Mouse (Mus musculus): ENCODE results near the gene Tmem182. TPM values are rescaled to one million over a fixed set of nuclear protein-coding genes. Genes with fewer than 3 reads are reported as not detected.

Gene Tmem182
- polyA plus RNA-seq, 1 experiment from 2014 or later, result 0.16 TPM

- Histone ChIP-seq H3K36me3 (ENCODE audit: control insufficient read depth, insufficient read depth) (no peaks in the 10 kb centered on the region), H3K27me3 (replicated peaks; ENCODE audit: control insufficient read depth, insufficient read depth, low read length) (no peaks in the 10 kb centered on the region), H3K9ac (ENCODE audit: low read depth, low read length) (no peak overlapping the region), H3K9me3 (ENCODE audit: control insufficient read depth) (no peaks in the 10 kb centered on the region), H3K4me2 (replicated peaks; ENCODE audit: low read depth) (no peak overlapping the region), H3K4me1 (replicated peaks; ENCODE audit: control insufficient read depth, insufficient read depth, low read length) (no peaks in the 10 kb centered on the region), H3K27ac (ENCODE audit: low read depth, low read length) (no peak overlapping the region), H3K4me3 (ENCODE audit: low read depth, low read length) (no peak overlapping the region)
- no peak for ATAC-seq
- TF ChIP-seq CTCF (IDR thresholded peaks at IDR 0.05; ENCODE audit: low read depth), result peak; percentile 95
Observed at GRCm38 (mm10) chr1:40844616-40845015, 39.2 kb downstream of the Tmem182 start.

GRCm38 (mm10) chr1:40847196-40847938 is 42.0 kb downstream of the Tmem182 start:
- H3K4me2 ChIP-seq (replicated peaks; ENCODE audit: low read depth), result no peak overlapping the region
- H3K9ac ChIP-seq (ENCODE audit: low read depth, low read length), result no peak overlapping the region
- H3K27ac ChIP-seq (ENCODE audit: low read depth, low read length), result no peak overlapping the region
- TF ChIP-seq CTCF (IDR thresholded peaks at IDR 0.05; ENCODE audit: low read depth), result no peak
- 53% methylated on average over 2 of the region's 2 CpGs for WGBS
- H3K27me3 ChIP-seq (replicated peaks; ENCODE audit: control insufficient read depth, insufficient read depth, low read length), result no peaks in the 10 kb centered on the region
- H3K36me3 ChIP-seq (ENCODE audit: control insufficient read depth, insufficient read depth), result no peaks in the 10 kb centered on the region
- H3K4me1 ChIP-seq (replicated peaks; ENCODE audit: control insufficient read depth, insufficient read depth, low read length), result no peaks in the 10 kb centered on the region
- no peak for ATAC-seq
- H3K9me3 ChIP-seq (ENCODE audit: control insufficient read depth), result no peaks in the 10 kb centered on the region
- H3K4me3 ChIP-seq (ENCODE audit: low read depth, low read length), result no peak overlapping the region

GRCm38 (mm10) chr1:40851286-40851685 is 45.9 kb downstream of the Tmem182 start:
- no peaks in the 10 kb centered on the region for H3K4me1 ChIP-seq (replicated peaks; ENCODE audit: control insufficient read depth, insufficient read depth, low read length)
- no peak for ATAC-seq
- H3K36me3 ChIP-seq (ENCODE audit: control insufficient read depth, insufficient read depth), result no peaks in the 10 kb centered on the region
- H3K9ac ChIP-seq (ENCODE audit: low read depth, low read length), result no peak overlapping the region
- no peak overlapping the region for H3K27ac ChIP-seq (ENCODE audit: low read depth, low read length)
- no peaks in the 10 kb centered on the region for H3K9me3 ChIP-seq (ENCODE audit: control insufficient read depth)
- no peak for TF ChIP-seq CTCF (IDR thresholded peaks at IDR 0.05; ENCODE audit: low read depth)
- H3K4me2 ChIP-seq (replicated peaks; ENCODE audit: low read depth), result no peak overlapping the region
- H3K4me3 ChIP-seq (ENCODE audit: low read depth, low read length), result no peak overlapping the region
- H3K27me3 ChIP-seq (replicated peaks; ENCODE audit: control insufficient read depth, insufficient read depth, low read length), result no peaks in the 10 kb centered on the region

GRCm38 (mm10) chr1:40855268-40855667 is 49.9 kb downstream of the Tmem182 start:
- no peaks in the 10 kb centered on the region for H3K9me3 ChIP-seq (ENCODE audit: control insufficient read depth)
- H3K36me3 ChIP-seq (ENCODE audit: control insufficient read depth, insufficient read depth), result no peaks in the 10 kb centered on the region
- H3K4me3 ChIP-seq (ENCODE audit: low read depth, low read length), result no peak overlapping the region
- H3K9ac ChIP-seq (ENCODE audit: low read depth, low read length), result no peak overlapping the region
- no peaks in the 10 kb centered on the region for H3K27me3 ChIP-seq (replicated peaks; ENCODE audit: control insufficient read depth, insufficient read depth, low read length)
- no peak overlapping the region for H3K4me2 ChIP-seq (replicated peaks; ENCODE audit: low read depth)
- no peak for TF ChIP-seq CTCF (IDR thresholded peaks at IDR 0.05; ENCODE audit: low read depth)
- H3K27ac ChIP-seq (ENCODE audit: low read depth, low read length), result no peak overlapping the region
- ATAC-seq, result no peak
- H3K4me1 ChIP-seq (replicated peaks; ENCODE audit: control insufficient read depth, insufficient read depth, low read length), result no peaks in the 10 kb centered on the region
- 78% methylated on average over 1 of the region's 1 CpGs for WGBS

- Histone ChIP-seq H3K27me3 (replicated peaks; ENCODE audit: control insufficient read depth, insufficient read depth, low read length) (no peaks in the 10 kb centered on the region), H3K4me3 (ENCODE audit: low read depth, low read length) (no peak overlapping the region), H3K9ac (ENCODE audit: low read depth, low read length) (no peak overlapping the region), H3K27ac (ENCODE audit: low read depth, low read length) (no peak overlapping the region), H3K36me3 (ENCODE audit: control insufficient read depth, insufficient read depth) (no peaks in the 10 kb centered on the region), H3K4me2 (replicated peaks; ENCODE audit: low read depth) (no peak overlapping the region), H3K4me1 (replicated peaks; ENCODE audit: control insufficient read depth, insufficient read depth, low read length) (no peaks in the 10 kb centered on the region), H3K9me3 (ENCODE audit: control insufficient read depth) (no peaks in the 10 kb centered on the region)
- TF ChIP-seq CTCF (IDR thresholded peaks at IDR 0.05; ENCODE audit: low read depth), result no peak
- ATAC-seq, result no peak
- WGBS, result 52% methylated on average over 4 of the region's 4 CpGs
Observed at GRCm38 (mm10) chr1:40856846-40857636, 51.6 kb downstream of the Tmem182 start.

GRCm38 (mm10) chr1:40865043-40865442 is 59.6 kb downstream of the Tmem182 start:
- TF ChIP-seq CTCF (IDR thresholded peaks at IDR 0.05; ENCODE audit: low read depth), result peak; percentile 40
- H3K4me3 ChIP-seq (ENCODE audit: low read depth, low read length), result no peak overlapping the region
- 65% methylated on average over 6 of the region's 6 CpGs for WGBS

More at GRCm38 (mm10) chr1:40865043-40865442, 59.6 kb downstream of the Tmem182 start:
- H3K4me1 ChIP-seq (replicated peaks; ENCODE audit: control insufficient read depth, insufficient read depth, low read length), result no peaks in the 10 kb centered on the region
- no peaks in the 10 kb centered on the region for H3K27me3 ChIP-seq (replicated peaks; ENCODE audit: control insufficient read depth, insufficient read depth, low read length)
- H3K9ac ChIP-seq (ENCODE audit: low read depth, low read length), result no peak overlapping the region
- no peak for ATAC-seq
- H3K36me3 ChIP-seq (ENCODE audit: control insufficient read depth, insufficient read depth), result no peaks in the 10 kb centered on the region
- H3K4me2 ChIP-seq (replicated peaks; ENCODE audit: low read depth), result no peak overlapping the region
- H3K9me3 ChIP-seq (ENCODE audit: control insufficient read depth), result no peaks in the 10 kb centered on the region
- no peak overlapping the region for H3K27ac ChIP-seq (ENCODE audit: low read depth, low read length)

All from intestine, postnatal 0 days (tissue).